Comparison of ENCODE assay signal across 7 mouse cellular contexts in genomic region chr1:193330172-193330571, GRCm38 (mm10). TPM values are rescaled to one million over a fixed set of nuclear protein-coding genes. Genes with fewer than 3 reads are reported as not detected.
DNase-seq lines count a peak whose midpoint lies in the region; ATAC-seq and TF ChIP-seq lines count a peak whose summit lies in the region.

No protein-coding gene starts in this region.

- no peak overlapping the region for H3K4me2 ChIP-seq in embryonic facial prominence, embryonic 12.5 days (replicated peaks)
- H3K4me2 ChIP-seq in limb, embryonic 11.5 days (ENCODE audit: low read depth, severe bottlenecking), result no peak overlapping the region
- H3K4me2 ChIP-seq in midbrain, embryonic 15.5 days, result peak overlapping the region; percentile 5; the same call in 1 of the 2 replicates

- peak; percentile 66; the same call in 1 of the 2 replicates for ATAC-seq in embryonic facial prominence, embryonic 12.5 days (ENCODE audit: insufficient number of reproducible peaks, insufficient read depth, low FRiP score, low TSS enrichment)
- ATAC-seq in limb, embryonic 11.5 days (ENCODE audit: insufficient number of reproducible peaks, low FRiP score, low TSS enrichment, low read depth), result peak; percentile 71
- ATAC-seq in midbrain, embryonic 15.5 days (replicated peaks), result peak; percentile 86

- no peaks in the 10 kb centered on the region for H3K36me3 ChIP-seq in embryonic facial prominence, embryonic 12.5 days
- no peaks in the 10 kb centered on the region for H3K36me3 ChIP-seq in kidney, adult 2 months (ENCODE audit: control insufficient read depth, insufficient read depth, low read length)
- H3K36me3 ChIP-seq in limb, embryonic 11.5 days (ENCODE audit: control insufficient read depth, insufficient read depth, low read length), result no peaks in the 10 kb centered on the region
- no peaks in the 10 kb centered on the region for H3K36me3 ChIP-seq in midbrain, embryonic 15.5 days (replicated peaks)

- H3K9ac ChIP-seq in embryonic facial prominence, embryonic 12.5 days, result no peak overlapping the region
- no peak overlapping the region for H3K9ac ChIP-seq in limb, embryonic 11.5 days (ENCODE audit: low read length)
- no peak overlapping the region for H3K9ac ChIP-seq in midbrain, embryonic 15.5 days

- no peak overlapping the region for H3K4me3 ChIP-seq in embryonic facial prominence, embryonic 12.5 days
- no peak overlapping the region for H3K4me3 ChIP-seq in kidney, adult 2 months (ENCODE audit: insufficient read depth, low read depth, low read length)
- no peak overlapping the region for H3K4me3 ChIP-seq in limb, embryonic 11.5 days (ENCODE audit: low read depth, low read length)
- no peak overlapping the region for H3K4me3 ChIP-seq in midbrain, embryonic 15.5 days

- H3K4me1 ChIP-seq in embryonic facial prominence, embryonic 12.5 days, result no peaks in the 10 kb centered on the region; the same call in 1 of the 2 replicates
- peaks cover 22% of the 10 kb centered on the region for H3K4me1 ChIP-seq in kidney, adult 2 months (ENCODE audit: control insufficient read depth, insufficient read depth, low read length)
- H3K4me1 ChIP-seq in limb, embryonic 11.5 days (ENCODE audit: control insufficient read depth, insufficient read depth, low read length), result no peaks in the 10 kb centered on the region
- H3K4me1 ChIP-seq in midbrain, embryonic 15.5 days, result peaks cover 21% of the 10 kb centered on the region

- peak; percentile 89 for TF ChIP-seq CTCF in kidney, adult 2 months (conservative IDR thresholded peaks at IDR 0.05; ENCODE audit: insufficient read depth, insufficient read length, low read depth, low read length)

- DNase-seq in adrenal gland, postnatal 25 days, result peak; percentile 84
- peak; percentile 60 for DNase-seq in heart, adult 8-10 months (ENCODE audit: low spot score)
- DNase-seq in kidney, adult 2 months, result peak; percentile 82
- peak; percentile 63 for DNase-seq in limb, embryonic 11.5 days (ENCODE audit: low spot score)
- peak; percentile 19 to 71 for DNase-seq in spleen, postnatal 10 days (ENCODE audit: low spot score in 2 of 2)

- no peak overlapping the region for H3K27ac ChIP-seq in embryonic facial prominence, embryonic 12.5 days
- H3K27ac ChIP-seq in kidney, adult 2 months (ENCODE audit: insufficient read depth, low read depth, low read length), result no peak overlapping the region
- no peak overlapping the region for H3K27ac ChIP-seq in limb, embryonic 11.5 days (replicated peaks; ENCODE audit: low read depth, low read length)
- no peak overlapping the region for H3K27ac ChIP-seq in midbrain, embryonic 15.5 days

- WGBS in embryonic facial prominence, embryonic 12.5 days, result 39% methylated on average over 10 of the region's 10 CpGs
- whole genome bisulfite sequencing in kidney, adult 2 months, result 29% methylated on average over 10 of the region's 10 CpGs
- WGBS in limb, embryonic 11.5 days, result 41% methylated on average over 10 of the region's 10 CpGs
- 29% methylated on average over 10 of the region's 10 CpGs for WGBS in midbrain, embryonic 15.5 days

- TF ChIP-seq POLR2A in kidney, adult 2 months (IDR thresholded peaks at IDR 0.05; ENCODE audit: low read depth, low read length), result no peak

- no peaks in the 10 kb centered on the region for H3K9me3 ChIP-seq in embryonic facial prominence, embryonic 12.5 days
- no peaks in the 10 kb centered on the region for H3K9me3 ChIP-seq in limb, embryonic 11.5 days (ENCODE audit: control insufficient read depth, low read length)
- H3K9me3 ChIP-seq in midbrain, embryonic 15.5 days, result no peaks in the 10 kb centered on the region

- 0 out of 2 replicates have a peak, but pooled peaks cover 5% of the 10 kb centered on the region for H3K27me3 ChIP-seq in embryonic facial prominence, embryonic 12.5 days
- no peaks in the 10 kb centered on the region for H3K27me3 ChIP-seq in kidney, adult 2 months (replicated peaks; ENCODE audit: control insufficient read depth, insufficient read depth, low read length)
- H3K27me3 ChIP-seq in limb, embryonic 11.5 days (ENCODE audit: control insufficient read depth, insufficient read depth, low read length), result no peaks in the 10 kb centered on the region
- H3K27me3 ChIP-seq in midbrain, embryonic 15.5 days (replicated peaks), result no peaks in the 10 kb centered on the region

RNA-seq across cellular contexts. Expression of gene Camk1g, which starts 39.9 kb away (rescaled TPM):
- total RNA-seq in adrenal gland, postnatal 25 days (2021), result 0.12 TPM in 1 of 2 replicates, not detected in the other
- polyA plus RNA-seq in embryonic facial prominence, embryonic 12.5 days (2016; fragmentation: Nextera tagmentation; extraction: Ambion mirVana), result 24.4 and 26.3 TPM in 2 replicates
- total RNA-seq in heart, adult 8-10 months (2022), result under 1 TPM; 0.14 to 0.72 (median 0.22) TPM
- polyA plus RNA-seq in kidney, adult 2 months (2012; rRNA removed), result 8.2 and 9.0 TPM in 2 replicates
- polyA plus RNA-seq in limb, embryonic 11.5 days (2014; fragmentation: Nextera tagmentation; extraction: Ambion mirVana), result 12.2 and 17.1 TPM in 2 replicates
- polyA plus RNA-seq in midbrain, embryonic 15.5 days (2015; fragmentation: Nextera tagmentation; extraction: Ambion mirVana), result 54.4 and 57.0 TPM in 2 replicates

RNA-seq across cellular contexts. Expression of gene G0s2, which starts 57.2 kb away (rescaled TPM):
- total RNA-seq in adrenal gland, postnatal 25 days (2021), result 62.3 and 98.6 TPM in 2 replicates
- 14.0 and 17.1 TPM in 2 replicates for polyA plus RNA-seq in embryonic facial prominence, embryonic 12.5 days (2016; fragmentation: Nextera tagmentation; extraction: Ambion mirVana)
- 10 to 100 TPM; 54.6 to 72.1 (median 63.9) TPM for total RNA-seq in heart, adult 8-10 months (2022)
- 175 and 201 TPM in 2 replicates for polyA plus RNA-seq in kidney, adult 2 months (2012; rRNA removed)
- 6.2 and 6.9 TPM in 2 replicates for polyA plus RNA-seq in limb, embryonic 11.5 days (2014; fragmentation: Nextera tagmentation; extraction: Ambion mirVana)
- polyA plus RNA-seq in midbrain, embryonic 15.5 days (2015; fragmentation: Nextera tagmentation; extraction: Ambion mirVana), result 5.3 and 6.6 TPM in 2 replicates
